Mouse (Mus musculus): Measurements from ENCODE around the gene Olfr157. TPM values are rescaled to one million over a fixed set of nuclear protein-coding genes. Genes with fewer than 3 reads are reported as not detected.

The Olfr157 gene
- total RNA-seq (2022) = not detected

DNA sequence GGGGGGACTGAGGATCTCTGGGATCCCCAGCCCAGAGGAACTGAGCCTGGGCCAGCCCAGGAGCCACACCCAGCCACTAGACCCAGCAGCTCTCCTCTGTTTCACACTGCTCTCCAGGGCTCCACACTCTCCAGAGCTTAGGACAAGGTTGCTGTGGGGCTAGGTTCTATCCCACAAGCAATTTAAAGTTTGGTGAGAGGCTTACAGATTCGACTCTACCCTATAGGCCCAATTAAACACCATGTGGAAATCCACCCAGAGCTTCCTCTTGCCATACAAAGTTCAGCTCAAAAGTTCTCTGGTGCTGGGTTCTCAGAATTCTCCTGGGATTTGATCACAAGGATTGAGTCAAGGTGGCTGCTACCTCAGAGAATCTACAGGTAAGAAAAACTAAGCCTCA lies at the start of gene Olfr157:
Gene Olfr157 (minus strand): TSS at position 101 of the 400 bp plus-strand sequence.
- no peak for DNase-seq (ENCODE audit: low spot score)

DNA sequence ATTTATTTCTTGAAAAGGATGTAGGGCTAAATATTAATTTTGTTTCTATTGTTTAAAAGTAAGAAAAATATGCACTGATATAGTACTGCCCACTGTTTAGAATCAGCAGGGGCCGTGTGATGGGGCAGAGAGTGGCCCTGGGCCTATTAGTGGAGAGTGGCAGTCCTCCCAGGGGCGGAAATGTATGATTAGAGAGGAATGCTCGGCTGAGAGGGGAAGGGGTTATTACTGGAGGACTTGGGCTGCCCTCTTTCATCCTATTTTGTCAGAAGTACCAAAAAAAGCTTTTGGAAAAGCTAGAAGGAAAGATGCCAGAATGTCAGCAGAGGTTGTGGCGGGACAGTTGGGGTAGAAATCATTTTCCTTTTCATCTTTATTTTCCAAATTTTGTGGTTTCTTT lies 44.2 kb upstream of the Olfr157 start:
- DNase-seq (ENCODE audit: low spot score) = no peak

DNA sequence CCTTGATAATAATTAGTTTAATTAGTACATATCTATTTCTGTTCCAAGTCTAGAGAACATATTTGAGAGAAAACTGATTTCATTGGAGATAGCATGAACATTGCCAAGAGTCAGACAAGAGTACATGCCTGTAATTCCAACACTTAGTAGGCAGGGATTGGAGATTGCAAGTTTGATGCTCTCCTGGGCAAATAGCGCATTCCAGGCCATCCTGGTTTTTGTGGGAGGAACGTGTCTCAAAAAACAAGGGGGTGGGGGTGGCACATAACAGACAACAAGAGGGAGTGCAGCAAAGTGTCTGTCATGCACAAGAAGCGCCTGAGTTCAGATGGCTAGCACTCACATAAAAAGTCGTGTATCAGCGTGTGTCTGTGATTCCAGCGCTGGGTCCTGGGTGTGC lies 39.6 kb upstream of the Olfr157 start:
- no peak for DNase-seq (ENCODE audit: low spot score)

DNA sequence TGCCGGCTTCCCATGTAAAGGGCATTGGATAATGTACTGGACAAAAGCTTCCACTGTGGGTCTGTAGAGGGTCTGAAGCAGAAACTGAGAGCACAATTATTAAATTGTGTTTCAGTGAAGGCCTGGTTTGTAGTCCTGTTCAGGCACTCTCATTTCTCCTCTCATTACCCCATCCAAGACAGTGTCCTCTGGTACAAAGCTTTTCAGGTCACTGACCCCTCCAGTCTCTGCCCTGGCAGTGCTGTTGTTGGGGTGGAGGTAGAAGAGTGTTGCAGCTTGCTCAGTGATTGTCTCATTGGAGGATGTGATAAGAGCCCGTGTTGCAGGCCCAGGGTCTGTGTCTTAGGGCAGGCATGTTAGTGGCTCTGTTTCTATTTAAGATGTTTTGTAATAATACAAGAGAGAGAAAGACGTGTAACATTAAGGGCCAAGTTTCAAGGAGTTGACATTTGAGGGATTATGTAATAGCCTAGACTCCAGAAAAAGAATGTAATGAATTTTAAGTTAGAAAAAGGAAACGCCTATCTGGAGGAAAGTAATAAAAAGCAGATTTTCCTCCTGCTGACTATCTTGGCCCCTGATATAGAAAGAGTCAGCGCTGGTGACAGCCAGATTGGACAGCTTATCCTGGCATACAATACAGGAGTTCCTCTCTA lies 38.2 kb upstream of the Olfr157 start:
- DNase-seq (ENCODE audit: low spot score) = no peak

DNA sequence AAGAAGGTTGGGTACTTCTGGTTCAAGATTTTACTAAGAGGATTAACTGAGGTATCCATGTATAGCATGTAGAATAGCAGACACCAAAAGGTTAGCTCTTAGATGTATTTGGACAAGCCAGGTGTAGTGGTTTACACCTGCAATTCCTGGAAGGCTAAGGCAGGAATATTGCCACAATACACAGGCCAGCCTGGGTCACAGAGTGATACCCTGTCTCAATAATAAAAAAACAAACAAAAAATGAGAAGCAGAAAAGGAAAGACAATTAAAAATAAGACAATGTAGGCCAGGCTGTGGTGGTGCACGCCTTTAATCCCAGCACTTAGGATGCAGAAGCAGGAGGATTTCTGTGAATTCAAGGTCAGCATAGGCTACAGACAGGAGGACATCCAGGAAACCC lies 37.2 kb upstream of the Olfr157 start:
- no peak for DNase-seq (ENCODE audit: low spot score)

DNA sequence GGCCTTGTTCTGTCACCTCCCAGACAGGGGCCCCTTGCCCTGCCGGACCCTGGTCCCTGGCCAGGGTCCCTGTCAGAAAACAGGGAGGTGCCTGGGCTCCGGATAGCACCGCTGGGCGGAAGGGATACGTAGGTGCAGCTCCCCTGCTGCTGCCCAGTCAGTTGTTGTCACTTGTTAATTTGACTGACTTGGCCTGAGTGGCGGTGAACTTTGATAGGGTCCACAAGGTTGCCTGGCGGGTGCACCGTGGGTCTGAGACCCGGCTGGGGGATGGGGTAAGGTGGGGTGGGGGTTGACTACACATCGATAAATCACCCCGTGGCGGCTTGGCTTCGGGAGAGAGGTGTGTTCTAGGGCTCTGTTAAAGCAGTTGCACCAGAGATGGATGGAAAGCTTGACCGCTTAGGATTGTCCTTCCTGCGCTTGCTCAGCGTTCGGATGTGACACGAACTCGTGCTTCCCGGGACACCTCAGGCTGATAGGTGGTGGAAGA lies 36.0 kb upstream of the Olfr157 start:
- no peak for DNase-seq (ENCODE audit: low spot score)

DNA sequence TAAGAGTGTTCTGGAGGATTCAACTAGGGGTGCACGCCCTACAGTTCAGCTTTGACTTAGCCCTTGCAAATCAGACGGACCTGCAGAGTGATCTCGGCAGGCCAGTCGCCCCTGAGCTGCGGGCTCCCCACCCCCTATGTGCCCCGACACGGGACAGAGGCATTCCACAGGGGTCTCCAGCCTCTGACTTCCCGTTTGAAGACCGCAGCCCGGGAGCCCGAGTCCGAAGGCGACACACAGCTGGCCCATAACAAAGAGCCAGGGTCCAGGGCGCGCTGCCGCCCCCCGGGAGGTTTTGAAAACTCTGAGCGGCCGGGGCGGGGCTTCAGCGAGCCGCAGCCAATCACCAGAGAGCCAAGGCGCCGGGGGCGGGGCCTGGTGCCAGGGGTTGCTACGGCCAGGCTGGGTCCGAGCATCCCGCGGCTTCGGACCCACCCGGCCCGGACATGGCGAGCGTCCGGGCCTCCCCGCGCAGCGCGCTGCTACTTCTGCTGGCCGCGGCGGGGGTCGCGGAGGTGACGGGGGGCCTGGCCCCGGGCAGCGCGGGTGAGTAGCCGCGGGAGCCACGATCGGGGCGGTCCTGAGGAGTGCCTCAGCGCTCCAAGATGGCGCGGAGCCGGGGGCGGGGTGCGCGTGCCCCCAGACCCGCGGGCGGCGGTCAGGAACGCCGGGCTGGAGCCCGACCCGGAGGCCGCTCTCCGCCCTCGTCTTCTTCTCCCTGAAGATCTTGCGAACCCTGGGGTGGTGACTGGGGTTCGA lies 35.3 kb upstream of the Olfr157 start, which contains the start of gene Reck:
Gene Reck (plus strand): TSS at position 371 of the 759 bp plus-strand sequence.
- DNase-seq (ENCODE audit: low spot score) = peak; percentile 68

DNA sequence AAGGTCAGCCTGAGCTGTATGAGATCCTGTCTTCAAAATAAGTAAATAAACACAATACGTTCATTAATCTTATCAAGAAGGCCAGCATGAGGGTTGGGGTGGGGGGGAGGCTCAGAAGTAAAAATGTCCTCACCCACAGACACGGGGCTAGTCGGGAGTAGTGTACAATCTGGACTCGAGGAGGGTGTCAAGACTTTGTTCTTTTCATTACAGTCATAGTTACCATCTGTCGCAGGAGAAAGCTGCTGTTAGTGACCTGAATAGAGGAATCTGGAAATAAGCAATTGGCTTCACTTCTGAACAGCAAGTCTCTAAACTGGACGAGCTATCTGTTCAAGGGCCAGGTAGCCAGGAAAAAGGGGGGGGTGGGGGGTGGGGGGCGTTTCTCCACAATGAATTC lies 34.5 kb upstream of the Olfr157 start:
- no peak for DNase-seq (ENCODE audit: low spot score)

DNA sequence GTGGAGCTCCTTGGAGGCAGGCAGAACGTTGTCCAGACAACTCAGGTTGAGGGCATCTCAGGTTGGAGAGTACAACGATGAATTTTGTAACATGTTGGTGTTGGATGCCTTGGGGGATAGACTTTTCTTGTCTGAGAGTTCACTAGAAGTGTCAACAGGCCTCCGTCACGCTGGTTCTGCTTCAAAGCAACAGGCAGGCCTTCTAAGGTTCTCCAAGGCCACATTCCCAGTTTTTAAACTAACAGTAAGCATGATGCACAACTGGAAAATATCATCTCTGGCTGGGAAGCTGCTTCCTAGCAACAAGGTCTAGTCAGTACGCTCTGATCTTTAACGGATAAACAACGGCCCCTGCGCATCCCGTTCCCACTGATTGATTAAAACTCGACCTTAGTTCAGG lies 29.8 kb upstream of the Olfr157 start:
- no peak for DNase-seq (ENCODE audit: low spot score)

DNA sequence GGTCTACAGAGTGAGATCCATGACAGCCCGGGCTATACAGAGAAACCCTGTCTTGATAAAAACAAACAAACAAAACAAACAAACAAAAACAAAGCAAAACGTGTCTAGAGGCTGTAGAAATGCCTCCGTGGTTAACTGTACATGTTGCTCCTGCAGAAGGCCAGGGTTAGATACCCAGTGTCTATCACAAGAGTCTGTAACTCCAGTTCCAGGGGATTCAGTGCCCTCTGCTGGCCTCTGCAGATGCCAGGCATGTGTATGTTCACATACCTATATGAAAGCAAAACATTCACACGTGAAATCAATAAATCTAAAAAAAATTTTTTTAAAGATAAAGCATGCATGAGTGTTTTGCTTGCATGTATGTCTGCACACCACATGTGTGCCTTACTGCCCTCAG lies 23.3 kb upstream of the Olfr157 start:
- DNase-seq (ENCODE audit: low spot score) = no peak

DNA sequence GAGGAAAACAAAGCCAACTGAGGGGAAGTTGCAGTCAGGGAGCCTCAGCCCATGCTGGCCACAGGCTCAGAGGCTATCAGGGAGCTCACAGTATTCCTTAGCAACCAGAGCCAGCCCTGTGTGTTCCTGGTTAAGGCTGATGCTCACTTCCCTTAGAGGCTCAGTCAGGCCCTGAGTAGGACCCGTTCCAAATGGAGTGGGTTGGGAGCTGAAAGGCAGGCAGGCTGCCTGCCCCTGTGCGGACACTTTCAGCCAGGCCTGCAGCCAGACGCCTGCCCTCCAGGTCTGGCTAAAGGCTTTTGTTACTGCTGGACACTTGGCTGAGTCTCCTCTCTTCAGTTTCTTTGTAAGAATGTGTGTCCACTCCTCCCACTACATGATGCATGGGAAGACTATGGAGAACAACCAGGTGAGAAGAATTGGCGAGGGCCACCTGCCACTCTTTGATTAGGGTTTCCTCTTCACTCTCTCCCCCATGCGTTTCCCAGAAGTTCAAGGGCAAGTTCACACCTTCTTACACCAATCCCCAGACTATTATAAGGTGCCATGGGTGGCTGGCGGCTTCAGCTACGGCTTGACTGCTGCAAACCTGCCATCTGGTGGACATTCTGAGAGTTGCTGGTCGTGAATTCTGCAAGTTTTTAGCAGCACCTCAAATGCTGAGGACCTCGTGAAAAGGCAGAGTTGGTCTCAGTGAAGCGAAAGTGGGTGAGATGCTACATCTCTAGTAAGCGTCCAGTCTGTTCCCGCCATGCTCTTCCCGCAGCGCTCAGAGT lies 20.9 kb upstream of the Olfr157 start:
- DNase-seq (ENCODE audit: low spot score) = peak; percentile 74

DNA sequence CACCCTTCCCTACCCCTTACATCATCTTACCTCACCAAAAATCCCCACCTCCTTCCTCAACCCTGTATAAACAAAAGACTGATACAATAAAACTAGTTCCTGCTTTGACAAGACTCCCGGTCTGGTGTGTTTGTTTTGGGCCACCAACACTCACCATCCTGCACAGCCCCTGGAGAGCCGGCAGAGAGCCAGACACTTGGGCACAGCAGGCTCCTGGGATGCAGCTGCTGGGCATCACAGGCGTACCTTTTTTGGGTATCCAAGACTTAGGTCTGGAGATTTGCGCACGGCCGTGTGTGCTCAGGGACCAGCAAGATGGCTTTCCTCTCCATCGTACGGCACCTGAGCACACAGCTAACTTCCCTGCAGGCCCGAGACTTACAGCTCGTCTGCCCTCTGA lies 19.9 kb upstream of the Olfr157 start:
- DNase-seq (ENCODE audit: low spot score) = no peak

DNA sequence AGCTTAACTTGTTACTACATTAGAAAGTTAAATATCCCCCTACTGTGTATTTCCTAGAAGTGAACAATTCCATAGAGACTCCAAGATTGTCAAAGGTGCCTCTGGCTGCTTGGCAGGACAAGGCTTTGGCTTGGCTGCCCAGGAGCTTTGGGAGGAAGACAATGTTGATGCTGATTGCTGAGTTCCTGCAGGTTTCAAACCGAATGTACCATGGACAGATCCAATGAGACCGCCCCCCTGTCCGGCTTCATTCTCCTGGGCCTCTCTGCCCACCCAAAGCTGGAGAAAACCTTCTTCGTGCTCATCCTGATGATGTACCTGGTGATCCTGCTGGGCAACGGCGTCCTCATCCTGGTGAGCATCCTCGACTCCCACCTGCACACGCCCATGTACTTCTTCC lies 14.1 kb upstream of the Olfr157 start:
- DNase-seq (ENCODE audit: low spot score) = no peak

DNA sequence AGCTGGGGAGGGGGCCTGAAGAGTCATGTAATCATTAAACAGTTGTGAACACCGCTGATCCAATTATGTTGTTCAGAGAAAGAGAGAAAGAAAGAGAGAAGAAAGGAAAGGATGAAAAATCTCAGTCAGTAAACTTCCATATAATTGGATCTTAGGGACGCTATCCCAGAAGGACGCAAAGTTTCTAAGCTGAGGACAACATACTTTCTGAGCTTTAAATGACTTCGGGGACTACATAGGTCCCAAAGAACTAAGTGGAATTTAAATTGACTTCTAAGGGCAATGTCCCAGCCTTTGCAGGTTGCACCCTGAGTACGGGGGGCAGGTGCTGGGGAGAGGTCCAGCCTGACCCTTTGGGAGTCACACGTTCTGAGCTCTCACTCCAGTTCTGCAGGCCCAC lies 11.3 kb upstream of the Olfr157 start, which contains the start of gene Olfr155:
Gene Olfr155 (plus strand): TSS at position 301 of the 400 bp plus-strand sequence.
- no peak for DNase-seq (ENCODE audit: low spot score)

DNA sequence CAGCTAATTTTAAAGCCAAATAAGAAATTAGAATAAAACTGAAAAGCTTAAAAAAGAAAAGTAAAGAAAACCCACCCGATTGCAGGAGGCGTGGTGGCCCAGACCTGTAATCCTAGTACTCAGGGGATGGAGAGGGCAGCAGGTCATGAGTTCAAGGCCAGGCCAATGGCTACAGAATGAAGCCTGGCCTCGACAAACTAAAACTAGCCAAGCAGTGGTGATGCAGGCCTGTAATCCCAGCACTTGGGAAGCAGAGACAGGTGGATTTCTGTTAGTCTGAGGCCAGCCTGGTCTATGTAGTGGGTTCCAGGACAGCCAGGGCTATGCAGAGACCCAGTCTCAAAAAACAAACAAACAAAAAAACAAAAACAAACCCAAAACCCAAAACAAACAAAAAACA lies 1.7 kb downstream of the Olfr157 start:
- no peak for DNase-seq (ENCODE audit: low spot score)

DNA sequence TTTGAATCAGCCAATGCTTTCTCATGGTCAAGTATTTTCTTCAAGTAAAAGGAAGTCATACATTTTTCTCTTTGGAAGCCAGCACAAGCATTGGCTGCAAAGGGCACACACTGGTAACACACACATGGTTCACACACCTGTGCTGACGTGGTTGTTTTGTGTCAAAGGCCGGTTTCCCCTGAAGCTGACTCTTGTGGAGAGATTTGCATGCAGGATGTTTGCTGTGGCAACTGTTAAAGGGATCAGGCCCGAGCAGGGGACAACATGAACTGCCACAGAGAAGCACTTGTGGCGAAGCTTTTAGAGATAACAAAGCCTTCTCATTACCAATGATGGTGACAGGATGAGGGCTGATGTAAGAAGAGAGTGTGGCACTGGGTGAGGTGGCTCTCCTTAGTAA lies 5.3 kb downstream of the Olfr157 start:
- no peak for DNase-seq (ENCODE audit: low spot score)

DNA sequence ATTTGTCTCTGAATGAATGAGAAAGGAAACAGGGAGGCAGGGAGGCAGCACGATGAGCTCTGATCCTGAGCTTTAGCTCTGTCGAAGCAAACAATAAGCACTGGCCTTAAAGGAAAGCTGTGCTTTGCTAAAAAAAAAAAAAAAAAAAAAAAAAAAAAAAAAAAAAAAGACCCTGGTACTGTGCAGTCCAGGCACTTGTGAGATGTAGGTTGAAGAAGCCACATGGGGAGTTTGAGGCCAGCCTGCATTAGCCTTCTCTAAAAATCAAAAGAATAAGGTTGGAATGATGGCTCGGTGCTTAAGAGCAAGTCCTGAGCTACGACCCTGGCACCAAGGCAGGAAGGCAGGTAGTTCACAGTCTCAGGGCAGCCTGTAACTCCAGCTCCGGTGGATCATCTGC lies 6.2 kb downstream of the Olfr157 start:
- no peak for DNase-seq (ENCODE audit: low spot score)

DNA sequence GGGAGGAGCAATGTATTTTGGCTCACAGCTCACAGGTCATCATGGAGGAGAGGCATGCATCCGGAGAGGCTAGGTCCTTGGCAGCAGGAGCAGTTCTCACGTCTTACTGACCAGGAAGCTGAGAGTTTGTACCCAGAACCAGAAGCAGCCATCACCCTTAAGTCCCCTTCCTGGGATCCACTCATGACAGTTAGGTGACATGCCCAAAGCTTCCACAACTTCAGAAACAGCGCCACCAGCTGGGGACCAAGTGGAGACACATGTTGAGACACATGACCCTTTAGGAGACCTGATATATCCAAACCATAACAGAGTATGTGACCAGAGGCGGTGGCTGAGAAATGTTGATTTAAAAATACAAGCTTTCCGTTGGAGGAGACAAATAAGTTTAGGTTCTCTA lies 8.0 kb downstream of the Olfr157 start:
- DNase-seq (ENCODE audit: low spot score) = no peak

DNA sequence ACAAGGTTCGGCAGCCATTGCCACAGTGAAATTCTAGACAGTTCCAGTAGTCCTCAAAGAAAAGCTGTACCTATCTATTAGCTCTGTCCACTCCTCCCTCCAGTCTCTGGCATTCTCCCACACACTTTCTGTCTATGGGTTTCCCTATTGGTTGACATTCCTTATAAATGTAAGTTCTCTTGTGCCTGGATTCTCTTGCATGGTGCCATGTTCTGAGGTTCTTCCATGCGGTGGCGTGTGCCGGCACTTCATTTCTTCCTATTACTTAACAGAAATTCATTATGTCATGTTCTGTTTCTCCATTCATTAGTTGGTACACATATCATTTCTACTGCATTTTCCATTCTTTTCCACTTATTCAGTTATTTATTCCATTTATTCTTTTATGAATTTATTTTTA lies 11.2 kb downstream of the Olfr157 start:
- DNase-seq (ENCODE audit: low spot score) = no peak

DNA sequence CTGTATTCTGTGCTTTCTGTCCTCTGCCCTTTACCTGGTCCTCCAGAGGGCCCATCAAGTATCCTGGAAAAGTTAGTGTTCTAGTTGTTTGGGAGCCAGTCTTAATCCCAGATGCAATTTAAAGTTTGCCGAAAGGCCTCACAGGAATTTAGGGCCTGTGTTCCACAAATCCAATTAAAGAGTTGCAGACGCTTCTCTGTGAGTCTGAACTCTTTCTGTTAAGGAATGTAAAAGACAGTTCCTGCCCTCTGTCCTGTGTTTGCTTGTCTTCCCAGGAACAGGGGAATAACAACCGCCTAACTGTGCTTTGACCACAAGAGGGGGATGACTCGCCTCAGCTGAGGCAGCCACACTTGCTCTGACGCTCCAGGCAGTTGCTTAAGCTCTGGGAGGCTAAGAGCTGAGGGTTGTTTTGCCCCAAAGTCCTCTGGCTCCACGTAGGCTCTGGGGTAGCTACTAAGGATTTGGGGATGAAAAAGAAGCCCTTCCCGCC lies 16.1 kb downstream of the Olfr157 start, which contains the start of gene Olfr156:
Gene Olfr156 (minus strand): TSS at position 51 of the 493 bp plus-strand sequence.
- peak; percentile 2 for DNase-seq (ENCODE audit: low spot score)

DNA sequence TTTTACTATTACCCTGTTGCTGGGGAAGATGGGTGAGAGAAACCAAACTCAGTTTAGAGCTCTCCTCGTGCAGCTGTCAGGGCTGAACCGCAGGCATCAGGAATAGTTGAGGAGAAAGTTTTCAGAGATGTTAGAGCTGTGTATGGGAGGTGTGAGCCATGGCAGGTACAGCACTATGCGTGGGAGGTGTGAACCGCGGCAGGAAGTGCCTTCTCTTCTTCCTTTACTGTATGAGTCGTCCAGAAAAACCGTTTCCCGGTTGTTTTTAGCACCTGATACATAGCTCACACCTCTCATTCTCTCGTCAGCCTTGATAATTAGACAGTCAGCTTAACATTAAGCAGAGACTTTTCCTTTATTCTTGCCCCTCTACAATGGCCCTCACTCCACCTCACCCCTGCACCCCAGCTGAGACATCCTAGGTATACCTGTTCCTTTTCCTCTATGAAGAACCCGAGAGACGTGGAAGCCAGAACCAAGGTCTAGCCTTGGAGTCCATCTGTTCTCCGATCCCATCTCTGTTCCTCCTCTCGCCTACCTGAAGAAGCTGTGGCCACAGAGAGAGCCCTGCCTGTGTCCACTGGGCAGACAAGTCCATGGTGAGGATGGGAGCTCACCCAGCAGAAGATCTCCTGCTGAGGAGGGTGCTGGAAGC lies 17.0 kb downstream of the Olfr157 start:
- no peak for DNase-seq (ENCODE audit: low spot score)

DNA sequence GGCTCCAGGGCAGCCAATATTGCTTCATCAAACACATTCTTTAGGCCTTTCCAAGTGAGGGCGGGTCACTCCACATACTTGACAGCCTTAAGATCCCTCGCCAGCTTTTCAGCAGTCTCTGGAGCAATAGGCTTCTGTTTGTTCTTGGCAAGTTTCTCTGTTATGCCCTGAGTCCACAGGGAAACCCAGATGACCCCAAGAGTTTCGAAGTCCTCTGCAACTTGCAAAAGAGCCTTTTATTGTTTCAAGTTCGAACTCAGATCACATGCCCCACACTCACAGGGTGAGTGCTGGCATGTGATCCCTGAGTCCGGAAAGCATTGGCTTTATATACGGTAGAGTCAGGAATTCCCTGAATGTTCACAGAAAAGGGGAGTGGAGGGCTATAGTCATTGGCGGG lies 41.1 kb downstream of the Olfr157 start:
- no peak for DNase-seq (ENCODE audit: low spot score)

Measured in heart, adult 8-10 months (tissue).